Mouse (Mus musculus): Measurements from ENCODE around the gene Npas2.

Npas2 gene

GRCm38 (mm10) chr1:39339455-39339854 lies 145.9 kb downstream of the Npas2 start:
- no peak for DNase-seq

- DNase-seq = no peak
Observed at GRCm38 (mm10) chr1:39340156-39340555, 146.6 kb downstream of the Npas2 start.

- peak; percentile 20 for DNase-seq
Observed at GRCm38 (mm10) chr1:39340647-39341046, 147.1 kb downstream of the Npas2 start.

- DNase-seq = no peak
Observed at GRCm38 (mm10) chr1:39341807-39342206, 148.3 kb downstream of the Npas2 start.

GRCm38 (mm10) chr1:39343242-39343641 lies 149.7 kb downstream of the Npas2 start:
- DNase-seq = no peak

GRCm38 (mm10) chr1:39344981-39345600 lies 151.6 kb downstream of the Npas2 start:
- DNase-seq = no peak

- DNase-seq = no peak
Observed at GRCm38 (mm10) chr1:39349001-39349400, 155.5 kb downstream of the Npas2 start.

- DNase-seq = no peak
Observed at GRCm38 (mm10) chr1:39349427-39349826, 155.9 kb downstream of the Npas2 start.

- DNase-seq = no peak
Observed at GRCm38 (mm10) chr1:39361754-39362514, 168.4 kb downstream of the Npas2 start.

GRCm38 (mm10) chr1:39362515-39362893 lies 169.0 kb downstream of the Npas2 start:
- DNase-seq = peak; percentile 38

GRCm38 (mm10) chr1:39365562-39365961 lies 172.0 kb downstream of the Npas2 start:
- no peak for DNase-seq

GRCm38 (mm10) chr1:39367045-39367444 lies 173.5 kb downstream of the Npas2 start:
- no peak for DNase-seq

GRCm38 (mm10) chr1:39367601-39368266 lies 174.2 kb downstream of the Npas2 start, which contains the start of gene Rpl31:
Rpl31 (plus strand) TSS chr1:39367842.
- peak; percentile 96 for DNase-seq

- DNase-seq = no peak
Observed at GRCm38 (mm10) chr1:39368267-39368841, 174.8 kb downstream of the Npas2 start.

- DNase-seq = no peak
Observed at GRCm38 (mm10) chr1:39370431-39370830, 176.9 kb downstream of the Npas2 start.

GRCm38 (mm10) chr1:39372220-39372843 lies 178.8 kb downstream of the Npas2 start:
- DNase-seq = no peak

- no peak for DNase-seq
Observed at GRCm38 (mm10) chr1:39373378-39373777, 179.8 kb downstream of the Npas2 start.

GRCm38 (mm10) chr1:39374231-39374809 lies 180.8 kb downstream of the Npas2 start:
- DNase-seq = no peak

- no peak for DNase-seq
Observed at GRCm38 (mm10) chr1:39376121-39376520, 182.6 kb downstream of the Npas2 start.

GRCm38 (mm10) chr1:39376726-39377240 lies 183.3 kb downstream of the Npas2 start:
- no peak for DNase-seq

GRCm38 (mm10) chr1:39378540-39378939 lies 185.0 kb downstream of the Npas2 start:
- no peak for DNase-seq

- no peak for DNase-seq
Observed at GRCm38 (mm10) chr1:39379021-39379420, 185.5 kb downstream of the Npas2 start.
